Mouse (Mus musculus): ENCODE measurements around the gene Dhcr7. TPM values are rescaled to one million over a fixed set of nuclear protein-coding genes. Genes with fewer than 3 reads are reported as not detected.

Gene Dhcr7
- polyA plus RNA-seq, 1 experiment from 2014 or later, result 98.0 TPM

DNA sequence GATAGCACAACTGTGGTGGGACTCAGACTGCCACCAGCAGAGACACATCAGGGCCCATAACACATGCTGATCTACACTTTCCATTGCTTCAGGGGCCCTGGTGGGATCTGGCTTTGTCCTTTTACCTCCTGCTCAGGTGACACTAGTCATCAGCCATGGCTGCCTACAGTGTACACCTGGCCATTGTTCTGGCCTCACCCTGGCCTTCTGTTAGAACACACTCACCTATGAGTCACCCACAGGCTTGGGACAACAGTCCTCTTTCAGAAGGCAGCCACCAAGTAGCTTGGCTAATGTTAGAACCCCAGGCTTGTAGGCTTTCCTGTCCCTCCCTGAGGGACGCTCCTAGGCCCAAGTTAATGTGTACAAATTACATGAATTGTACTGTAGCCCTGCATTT lies 22.2 kb upstream of the Dhcr7 start:
- H3K9ac ChIP-seq (ENCODE audit: low read depth, low read length), result no peak overlapping the region
- no peak; the same call in 1 of the 2 replicates for ATAC-seq
- H3K4me3 ChIP-seq (ENCODE audit: low read length), result no peak overlapping the region
- H3K36me3 ChIP-seq (ENCODE audit: control insufficient read depth, insufficient read depth, low read length), result peaks cover 38% of the 10 kb centered on the region
- no peak overlapping the region for H3K27ac ChIP-seq (ENCODE audit: low read length)
- H3K4me1 ChIP-seq (ENCODE audit: control insufficient read depth, insufficient read depth, low read length), result no peaks in the 10 kb centered on the region; the same call in 1 of the 2 replicates
- H3K27me3 ChIP-seq (replicated peaks; ENCODE audit: control insufficient read depth, insufficient read depth, low read length), result no peaks in the 10 kb centered on the region
- H3K4me2 ChIP-seq (ENCODE audit: low read depth, low read length), result no peak overlapping the region
- H3K9me3 ChIP-seq (ENCODE audit: control insufficient read depth, low read length), result no peaks in the 10 kb centered on the region
- 82% methylated on average over 1 of the region's 1 CpGs for WGBS

DNA sequence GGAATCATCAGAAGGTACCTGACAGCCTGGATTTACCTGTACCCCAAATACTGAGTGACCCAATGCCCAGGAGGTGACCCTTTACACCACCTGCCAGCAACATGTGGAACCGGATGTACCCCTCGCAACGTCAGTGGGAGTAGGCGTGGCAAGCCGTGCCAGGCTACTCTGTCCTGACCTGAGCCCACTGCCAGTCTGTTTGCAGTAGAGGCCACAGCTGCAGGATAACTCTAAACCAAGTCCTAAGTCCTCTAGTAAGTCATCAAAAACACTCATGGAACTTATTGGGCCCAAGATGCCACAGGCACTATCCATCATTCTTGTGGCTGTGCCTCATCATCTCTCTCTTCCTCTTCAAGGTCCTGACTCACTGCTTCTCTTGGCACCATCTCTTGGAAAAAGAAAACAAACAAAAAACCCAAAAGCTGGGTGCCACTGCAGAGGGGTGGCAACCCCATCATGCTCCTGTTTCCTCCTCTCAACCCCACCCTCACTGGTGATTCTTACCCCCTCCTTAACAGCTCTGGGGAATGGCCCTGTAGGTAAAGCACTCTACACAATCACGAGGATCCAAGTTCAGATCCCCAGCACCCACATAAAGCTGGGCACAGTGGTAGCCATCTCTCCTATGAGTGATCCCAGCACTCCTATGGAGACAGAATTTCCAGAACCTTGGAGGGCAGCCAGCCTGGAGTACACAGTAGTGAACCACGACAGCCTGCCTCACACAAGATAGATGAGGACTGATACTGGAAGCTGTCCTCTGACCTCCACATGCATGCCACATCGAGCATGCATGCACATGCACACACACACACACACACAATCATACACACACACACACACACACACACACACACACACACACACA lies 21.5 kb upstream of the Dhcr7 start:
- ATAC-seq, result no peak
- H3K36me3 ChIP-seq (ENCODE audit: control insufficient read depth, insufficient read depth, low read length), result peaks cover 40% of the 10 kb centered on the region
- H3K9ac ChIP-seq (ENCODE audit: low read depth, low read length), result no peak overlapping the region
- no peaks in the 10 kb centered on the region for H3K9me3 ChIP-seq (ENCODE audit: control insufficient read depth, low read length)
- WGBS, result 85% methylated on average over 8 of the region's 8 CpGs
- no peak overlapping the region for H3K4me3 ChIP-seq (ENCODE audit: low read length)
- H3K4me2 ChIP-seq (ENCODE audit: low read depth, low read length), result no peak overlapping the region
- H3K27ac ChIP-seq (ENCODE audit: low read length), result no peak overlapping the region
- no peaks in the 10 kb centered on the region for H3K27me3 ChIP-seq (replicated peaks; ENCODE audit: control insufficient read depth, insufficient read depth, low read length)
- H3K4me1 ChIP-seq (ENCODE audit: control insufficient read depth, insufficient read depth, low read length), result no peaks in the 10 kb centered on the region; the same call in 1 of the 2 replicates

DNA sequence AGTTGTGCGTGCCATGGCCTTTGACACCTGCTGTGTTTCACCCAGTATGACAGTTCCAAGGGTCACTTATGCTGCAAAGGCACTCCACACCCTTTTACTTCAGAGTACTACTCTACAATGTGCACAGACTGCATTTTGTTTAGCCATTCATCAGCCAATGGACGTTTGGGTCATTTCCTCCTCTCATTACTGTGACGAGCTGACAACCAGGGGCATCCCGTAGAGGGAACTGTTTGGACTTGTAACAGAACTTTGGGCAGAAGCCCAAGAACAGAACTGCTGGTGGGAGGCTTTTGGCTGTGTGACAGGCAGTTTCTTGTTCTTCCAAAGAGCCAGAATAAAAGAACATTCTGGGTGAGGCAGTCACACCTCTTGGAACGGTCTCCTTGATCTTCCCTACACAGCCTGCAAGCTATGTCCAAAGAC lies 17.7 kb upstream of the Dhcr7 start:
- Histone ChIP-seq H3K27ac (ENCODE audit: low read length) (no peak overlapping the region), H3K4me3 (ENCODE audit: low read length) (no peak overlapping the region), H3K9me3 (ENCODE audit: control insufficient read depth, low read length) (no peaks in the 10 kb centered on the region), H3K4me2 (ENCODE audit: low read depth, low read length) (no peak overlapping the region), H3K9ac (ENCODE audit: low read depth, low read length) (no peak overlapping the region), H3K36me3 (ENCODE audit: control insufficient read depth, insufficient read depth, low read length) (peaks cover 12% of the 10 kb centered on the region), H3K27me3 (replicated peaks; ENCODE audit: control insufficient read depth, insufficient read depth, low read length) (no peaks in the 10 kb centered on the region), H3K4me1 (ENCODE audit: control insufficient read depth, insufficient read depth, low read length) (no peaks in the 10 kb centered on the region; the same call in 1 of the 2 replicates)
- ATAC-seq, result peak; percentile 76
- WGBS, result 49% methylated on average over 5 of the region's 5 CpGs

DNA sequence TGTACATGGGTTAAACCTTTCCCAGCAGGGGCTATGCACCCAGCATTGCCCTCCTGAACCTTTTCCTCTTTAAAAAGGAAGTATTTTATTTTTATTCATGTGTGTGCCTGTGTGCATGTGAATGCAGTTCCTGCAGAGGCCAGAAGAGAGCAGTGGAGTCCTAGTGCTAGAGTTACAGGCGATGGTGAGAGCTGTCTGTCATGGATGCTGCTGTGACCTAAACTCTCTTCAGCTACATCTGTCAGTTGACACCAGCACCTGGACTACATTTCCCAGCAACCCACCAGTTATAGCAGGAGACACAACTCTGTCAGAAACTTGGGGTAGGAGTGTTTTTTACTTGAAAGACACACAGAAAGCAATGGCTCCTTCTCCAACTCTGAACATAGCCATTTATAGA lies 14.0 kb upstream of the Dhcr7 start:
- Histone ChIP-seq H3K9ac (ENCODE audit: low read depth, low read length) (no peak overlapping the region), H3K4me3 (ENCODE audit: low read length) (no peak overlapping the region), H3K9me3 (ENCODE audit: control insufficient read depth, low read length) (no peaks in the 10 kb centered on the region), H3K4me1 (ENCODE audit: control insufficient read depth, insufficient read depth, low read length) (no peaks in the 10 kb centered on the region; the same call in 1 of the 2 replicates), H3K36me3 (ENCODE audit: control insufficient read depth, insufficient read depth, low read length) (peaks cover 39% of the 10 kb centered on the region), H3K27ac (ENCODE audit: low read length) (no peak overlapping the region), H3K27me3 (replicated peaks; ENCODE audit: control insufficient read depth, insufficient read depth, low read length) (no peaks in the 10 kb centered on the region), H3K4me2 (ENCODE audit: low read depth, low read length) (no peak overlapping the region)
- WGBS, result 58% methylated on average over 1 of the region's 1 CpGs
- ATAC-seq, result no peak

DNA sequence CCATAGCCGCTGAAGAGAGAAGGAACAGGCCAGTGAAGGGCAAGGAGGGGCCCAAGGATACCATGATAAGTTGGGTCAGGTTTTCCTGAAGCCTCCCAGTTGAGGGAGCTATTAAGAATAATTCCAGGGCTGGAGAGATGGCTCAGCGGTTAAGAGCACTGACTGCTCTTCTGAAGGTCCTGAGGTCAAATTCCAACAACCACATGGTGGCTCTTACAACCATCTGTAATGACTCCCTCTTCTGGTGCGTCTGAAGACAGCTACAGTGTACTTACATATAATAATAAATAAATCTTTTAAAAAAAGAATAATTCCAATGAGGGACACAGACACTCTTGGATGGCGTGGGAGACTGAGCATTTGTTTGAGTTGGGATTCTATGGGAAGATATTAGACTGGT lies 3.7 kb upstream of the Dhcr7 start:
- 69% methylated on average over 4 of the region's 4 CpGs for WGBS

DNA sequence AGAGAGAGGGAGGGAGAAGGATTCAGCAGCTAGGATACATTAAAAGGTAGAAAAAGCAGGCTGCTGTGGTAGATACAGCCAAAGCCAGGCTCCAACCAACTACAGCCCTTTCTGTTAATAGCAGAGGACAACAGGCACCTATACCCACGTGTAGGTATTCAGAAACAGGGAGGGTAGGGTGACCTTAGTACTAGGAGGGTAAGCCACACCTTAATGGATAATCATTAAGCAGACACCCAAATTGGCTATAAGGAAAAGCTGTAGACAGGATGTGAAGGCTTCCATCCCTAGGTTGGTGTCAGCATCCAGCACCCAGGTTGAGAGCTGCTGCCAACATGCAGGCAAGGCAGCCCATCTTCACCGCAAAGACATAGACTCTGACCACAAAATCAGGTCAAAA lies 1.7 kb upstream of the Dhcr7 start:
- peaks cover 8% of the 10 kb centered on the region for H3K36me3 ChIP-seq (ENCODE audit: control insufficient read depth, insufficient read depth, low read length)
- H3K27me3 ChIP-seq (replicated peaks; ENCODE audit: control insufficient read depth, insufficient read depth, low read length), result no peaks in the 10 kb centered on the region
- ATAC-seq, result peak; percentile 49
- H3K27ac ChIP-seq (ENCODE audit: low read length), result peak overlapping the region; percentile 75
- WGBS, result 72% methylated on average over 2 of the region's 2 CpGs
- H3K4me1 ChIP-seq (ENCODE audit: control insufficient read depth, insufficient read depth, low read length), result peaks cover 13% of the 10 kb centered on the region
- H3K9ac ChIP-seq (ENCODE audit: low read depth, low read length), result no peak overlapping the region
- H3K9me3 ChIP-seq (ENCODE audit: control insufficient read depth, low read length), result no peaks in the 10 kb centered on the region
- H3K4me2 ChIP-seq (ENCODE audit: low read depth, low read length), result peak overlapping the region; percentile 74
- H3K4me3 ChIP-seq (ENCODE audit: low read length), result peak overlapping the region; percentile 7; the same call in 1 of the 2 replicates

More for the DNA sequence above, 3.7 kb upstream of the Dhcr7 start:
- Histone ChIP-seq H3K36me3 (ENCODE audit: control insufficient read depth, insufficient read depth, low read length) (peaks cover 10% of the 10 kb centered on the region), H3K4me1 (ENCODE audit: control insufficient read depth, insufficient read depth, low read length) (peaks cover 13% of the 10 kb centered on the region), H3K9me3 (ENCODE audit: control insufficient read depth, low read length) (no peaks in the 10 kb centered on the region), H3K9ac (ENCODE audit: low read depth, low read length) (no peak overlapping the region), H3K4me2 (ENCODE audit: low read depth, low read length) (no peak overlapping the region), H3K4me3 (ENCODE audit: low read length) (no peak overlapping the region), H3K27ac (ENCODE audit: low read length) (no peak overlapping the region), H3K27me3 (replicated peaks; ENCODE audit: control insufficient read depth, insufficient read depth, low read length) (no peaks in the 10 kb centered on the region)
- ATAC-seq, result no peak

DNA sequence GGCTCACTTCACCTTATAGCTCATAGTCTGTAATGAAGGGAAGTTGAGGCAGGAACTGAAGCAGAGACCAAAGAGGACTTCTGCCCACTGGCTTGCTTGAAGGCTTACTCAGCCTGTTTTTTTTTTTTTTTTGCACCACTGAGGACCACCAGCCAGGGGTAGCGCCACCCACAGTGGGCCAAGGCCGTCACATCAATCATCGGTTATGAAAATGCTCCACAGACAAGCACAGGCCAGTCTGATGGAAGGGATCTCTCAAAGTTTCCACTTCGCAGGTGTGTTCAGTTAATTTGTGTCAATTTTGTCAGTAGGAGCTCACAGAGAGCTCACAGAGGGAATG lies 291 bp downstream of the Dhcr7 start:
- Histone ChIP-seq H3K27ac (ENCODE audit: low read length) (peak overlapping the region; percentile 79), H3K4me1 (ENCODE audit: control insufficient read depth, insufficient read depth, low read length) (peaks cover 13% of the 10 kb centered on the region), H3K4me2 (ENCODE audit: low read depth, low read length) (peak overlapping the region; percentile 71), H3K9ac (ENCODE audit: low read depth, low read length) (peak overlapping the region; percentile 69), H3K27me3 (replicated peaks; ENCODE audit: control insufficient read depth, insufficient read depth, low read length) (no peaks in the 10 kb centered on the region), H3K4me3 (ENCODE audit: low read length) (peak overlapping the region; percentile 71), H3K9me3 (ENCODE audit: control insufficient read depth, low read length) (no peaks in the 10 kb centered on the region), H3K36me3 (ENCODE audit: control insufficient read depth, insufficient read depth, low read length) (peaks cover 2% of the 10 kb centered on the region; the same call in 1 of the 2 replicates)
- 84% methylated on average over 4 of the region's 4 CpGs for WGBS
- ATAC-seq, result 0 out of 2 replicates have a peak, but pooled peaks have one; percentile 0

DNA sequence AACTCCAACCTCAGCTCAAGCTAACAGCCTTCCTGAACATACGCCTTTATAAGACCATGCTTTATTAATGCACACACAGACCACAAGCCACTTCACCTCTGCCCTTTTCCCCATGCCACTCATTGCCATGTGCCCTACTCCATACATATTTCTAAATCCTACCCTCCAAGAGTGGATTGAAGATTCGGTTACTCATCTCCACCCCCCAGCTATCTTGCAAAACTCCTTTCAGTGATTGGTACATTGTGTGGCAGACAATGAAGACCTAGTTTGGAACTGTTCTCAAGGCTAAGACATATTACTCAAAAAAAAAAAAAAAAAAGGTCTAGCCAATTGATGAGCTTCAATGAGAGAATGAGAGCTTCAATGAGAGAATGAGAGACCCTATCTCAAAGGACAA lies 4.0 kb downstream of the Dhcr7 start:
- ATAC-seq, result no peak
- Histone ChIP-seq H3K4me1 (ENCODE audit: control insufficient read depth, insufficient read depth, low read length) (peaks cover 21% of the 10 kb centered on the region), H3K27ac (ENCODE audit: low read length) (no peak overlapping the region), H3K36me3 (ENCODE audit: control insufficient read depth, insufficient read depth, low read length) (no peaks in the 10 kb centered on the region; the same call in 1 of the 2 replicates), H3K9me3 (ENCODE audit: control insufficient read depth, low read length) (no peaks in the 10 kb centered on the region), H3K9ac (ENCODE audit: low read depth, low read length) (no peak overlapping the region), H3K27me3 (replicated peaks; ENCODE audit: control insufficient read depth, insufficient read depth, low read length) (no peaks in the 10 kb centered on the region), H3K4me2 (ENCODE audit: low read depth, low read length) (no peak overlapping the region), H3K4me3 (ENCODE audit: low read length) (no peak overlapping the region)
- WGBS, result 87% methylated on average over 2 of the region's 2 CpGs

DNA sequence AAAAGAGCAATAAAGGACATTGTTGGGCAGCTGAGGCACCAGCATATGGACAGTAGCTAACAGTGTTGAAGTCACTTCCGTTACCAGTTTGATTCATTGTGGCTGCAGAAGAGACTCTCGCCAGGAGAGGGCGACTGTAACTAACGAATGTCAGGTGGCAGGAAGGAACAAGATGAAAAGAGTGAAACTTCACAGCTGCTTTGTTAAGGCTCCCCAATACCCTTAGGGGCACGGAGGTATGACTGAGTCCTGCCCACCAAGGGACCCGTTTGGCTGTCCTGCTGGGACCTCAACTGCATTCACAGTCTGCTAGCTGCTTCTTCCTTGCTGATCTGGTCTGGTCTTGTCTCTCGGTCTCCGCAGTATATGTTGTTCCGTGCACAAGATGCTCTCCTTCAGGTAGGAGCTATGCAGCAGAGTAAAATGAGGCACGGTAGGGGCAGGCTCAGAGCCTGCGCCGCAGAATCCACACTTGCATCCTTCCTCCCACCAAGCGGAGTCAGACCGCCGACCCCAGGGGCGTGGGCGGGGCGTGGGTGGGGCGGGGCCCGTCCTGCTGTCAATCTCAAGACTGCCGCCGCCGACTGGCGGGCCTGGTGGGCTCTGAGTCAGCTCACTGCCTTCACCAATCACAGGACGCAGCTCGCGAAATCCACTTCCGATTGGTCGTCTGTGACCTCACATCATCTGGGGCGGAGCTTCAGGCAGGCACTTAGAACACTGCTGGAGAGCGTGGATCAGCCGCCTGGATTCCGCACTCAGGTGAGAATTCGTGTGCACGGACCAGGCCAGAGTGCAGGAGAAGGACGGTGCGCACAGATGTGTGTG lies 6.8 kb downstream of the Dhcr7 start:
- peaks cover 38% of the 10 kb centered on the region for H3K4me1 ChIP-seq (ENCODE audit: control insufficient read depth, insufficient read depth, low read length)
- ATAC-seq, result peak; percentile 96
- H3K4me2 ChIP-seq (ENCODE audit: low read depth, low read length), result peak overlapping the region; percentile 78
- under 1% methylated on average over 37 of the region's 37 CpGs for WGBS
- H3K36me3 ChIP-seq (ENCODE audit: control insufficient read depth, insufficient read depth, low read length), result no peaks in the 10 kb centered on the region; the same call in 1 of the 2 replicates
- no peaks in the 10 kb centered on the region for H3K9me3 ChIP-seq (ENCODE audit: control insufficient read depth, low read length)
- H3K4me3 ChIP-seq (ENCODE audit: low read length), result peak overlapping the region; percentile 56
- peak overlapping the region; percentile 90 for H3K27ac ChIP-seq (ENCODE audit: low read length)
- no peaks in the 10 kb centered on the region for H3K27me3 ChIP-seq (replicated peaks; ENCODE audit: control insufficient read depth, insufficient read depth, low read length)
- H3K9ac ChIP-seq (ENCODE audit: low read depth, low read length), result peak overlapping the region; percentile 75

Measured in intestine, embryonic 16.5 days (tissue).